Mouse (Mus musculus) erythroblast, adult 5-6 weeks (primary cell): ENCODE data around the gene Lrmp. TPM values are rescaled to one million over a fixed set of nuclear protein-coding genes. Genes with fewer than 3 reads are reported as not detected.
"Not testable (repeated sequence)": the region's sequence is repeated elsewhere in the genome, so short reads cannot be mapped to it uniquely, and the experiment has no call there.

Experiments
- ATAC-seq: replicated peaks from 2 replicates; pipeline ENCODE4 v1.8.0; 2016; ENCODE audit warnings: moderate number of reproducible peaks, mild to moderate bottlenecking, moderate TSS enrichment, inconsistent platforms; ENCODE audit not compliant: poor library complexity, low FRiP score, severe bottlenecking
- total RNA-seq, 2 experiments: library from RNA; stranded (forward) in 1 of 2; stranded (reverse) in 1 of 2; fragments of 150-400 nt in 1 of 2; fragments of 200-764, 138-1000 nt in 1 of 2; gene quantifications; 2 replicates each; pipeline versions ENCODE4 v1.2.3 to v1.2.4; 2015 to 2017; ENCODE audit warnings: low replicate concordance in 2 of 2

Gene Lrmp
- total RNA-seq, 2 experiments from 2014 or later: 11.9 to 29.8 TPM

DNA sequence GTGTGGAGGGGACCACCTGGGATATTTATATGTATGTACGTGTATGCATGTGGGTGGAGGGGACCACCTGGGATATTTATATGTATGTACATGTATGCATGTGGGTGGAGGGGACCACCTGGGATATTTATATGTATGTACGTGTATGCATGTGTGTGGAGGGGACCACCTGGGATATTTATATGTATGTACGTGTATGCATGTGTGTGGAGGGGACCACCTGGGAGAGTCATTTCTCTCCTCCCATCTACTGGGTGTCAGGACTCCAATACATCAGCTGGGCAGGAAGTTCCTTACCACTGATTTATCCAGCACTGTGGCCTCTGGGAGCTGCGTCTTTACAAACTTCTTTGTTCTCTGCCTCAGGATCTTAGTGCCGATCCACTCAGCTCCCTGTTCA lies 17.5 kb downstream of the Lrmp start:
- ATAC-seq: not testable (repeated sequence)

DNA sequence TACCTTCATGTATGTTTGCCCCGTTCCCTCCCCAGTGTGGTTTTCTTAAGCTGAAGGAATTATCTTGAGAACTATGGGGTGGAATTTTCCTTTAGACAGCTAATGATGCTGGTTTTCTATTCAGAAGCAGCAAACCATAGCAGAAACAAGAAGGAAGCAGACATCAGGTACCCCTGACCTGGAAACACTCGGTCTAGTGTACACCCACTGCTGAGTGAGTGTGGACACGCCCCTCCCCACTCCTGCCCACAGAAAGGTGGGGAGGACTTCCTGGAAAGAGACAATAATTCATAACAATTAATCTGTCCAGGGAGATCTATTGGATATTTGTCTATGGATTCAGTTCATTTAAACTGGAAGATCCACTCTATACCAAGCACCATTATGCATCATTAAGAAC lies 19.8 kb downstream of the Lrmp start:
- ATAC-seq: no peak

DNA sequence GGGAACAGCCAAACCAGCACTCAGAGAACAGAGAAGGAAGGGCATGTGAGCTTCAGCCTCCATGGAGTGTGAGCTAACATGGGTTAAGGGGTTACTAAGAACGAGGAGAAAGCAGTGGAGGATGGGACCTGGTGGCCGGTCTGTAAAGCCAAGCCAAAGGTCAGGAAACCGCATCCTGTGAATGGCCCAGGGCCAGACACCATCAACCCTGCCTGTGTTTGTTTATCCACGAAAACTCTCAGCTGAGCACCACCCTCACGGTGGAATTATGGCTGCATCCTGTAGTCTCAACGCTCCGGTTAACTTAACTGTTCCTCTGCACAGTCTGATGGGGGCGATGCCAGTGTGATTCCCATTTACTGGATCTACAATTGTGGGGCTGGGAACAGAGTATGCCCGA lies 20.4 kb downstream of the Lrmp start:
- no peak for ATAC-seq

DNA sequence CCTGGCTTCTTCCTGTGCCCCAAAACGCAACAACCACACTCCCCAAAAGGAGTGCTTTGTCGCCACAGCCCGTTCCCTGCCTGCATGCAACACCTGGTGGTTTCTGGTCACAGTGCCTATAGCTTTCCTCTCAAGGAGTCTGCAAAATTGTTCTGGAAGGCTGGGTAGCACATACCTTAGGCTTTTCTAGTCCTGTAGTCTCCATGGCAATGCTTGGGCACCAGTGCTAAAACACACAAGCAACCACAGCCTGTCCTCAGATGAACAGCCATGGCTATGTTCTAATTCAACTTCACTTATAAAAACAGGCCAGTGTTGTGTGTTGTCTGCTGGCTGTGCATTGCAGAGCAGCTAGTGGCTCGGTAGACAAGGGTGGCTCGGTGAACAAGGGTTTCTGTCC lies 21.4 kb downstream of the Lrmp start:
- no peak for ATAC-seq

- no peak for ATAC-seq
Measured at GRCm38 (mm10) chr6:145139236-145139635, 23.8 kb downstream of the Lrmp start.

- no peak for ATAC-seq
Measured at GRCm38 (mm10) chr6:145139776-145140475, 24.5 kb downstream of the Lrmp start.

DNA sequence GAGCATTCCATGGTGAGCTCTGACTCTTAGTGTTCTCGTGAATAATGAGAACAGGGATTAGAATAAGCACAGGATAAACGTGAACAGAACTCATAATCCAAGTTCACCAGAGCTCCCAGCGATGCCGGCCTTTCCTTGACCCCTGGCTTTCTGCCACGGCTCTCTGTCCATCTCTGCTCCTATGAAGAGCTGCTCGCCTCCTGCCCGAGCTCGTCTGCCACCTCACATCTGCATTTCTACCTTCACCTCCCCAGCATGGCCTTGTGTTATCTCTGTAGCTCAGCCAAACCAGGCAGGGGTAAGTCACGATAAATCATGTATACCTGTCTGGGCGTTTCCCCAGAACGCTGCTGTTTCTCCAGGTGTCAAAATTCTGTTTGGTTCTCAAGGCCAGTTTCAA lies 25.3 kb downstream of the Lrmp start:
- ATAC-seq: no peak

- no peak for ATAC-seq
Measured at GRCm38 (mm10) chr6:145141827-145142226, 26.4 kb downstream of the Lrmp start.

DNA sequence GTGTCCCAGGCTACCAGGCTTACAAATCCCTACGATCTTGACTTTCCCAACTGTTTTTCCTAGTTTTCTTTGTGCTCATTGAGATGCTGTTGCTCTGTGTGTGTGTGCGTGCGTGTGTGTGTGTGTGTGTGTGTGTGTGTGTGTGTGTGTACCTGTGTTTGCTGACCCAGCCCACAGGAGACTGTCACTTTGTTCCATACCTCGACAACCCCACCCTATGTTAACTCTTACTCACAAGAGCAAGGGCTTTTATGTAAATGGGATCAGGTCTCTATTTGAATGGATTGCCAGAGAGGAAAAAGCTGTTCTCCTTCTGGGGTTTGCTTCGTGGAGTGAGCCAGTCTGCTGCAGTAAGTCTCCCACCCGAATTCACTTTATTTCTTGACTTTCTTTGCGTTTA lies 29.7 kb downstream of the Lrmp start:
- no peak for ATAC-seq

DNA sequence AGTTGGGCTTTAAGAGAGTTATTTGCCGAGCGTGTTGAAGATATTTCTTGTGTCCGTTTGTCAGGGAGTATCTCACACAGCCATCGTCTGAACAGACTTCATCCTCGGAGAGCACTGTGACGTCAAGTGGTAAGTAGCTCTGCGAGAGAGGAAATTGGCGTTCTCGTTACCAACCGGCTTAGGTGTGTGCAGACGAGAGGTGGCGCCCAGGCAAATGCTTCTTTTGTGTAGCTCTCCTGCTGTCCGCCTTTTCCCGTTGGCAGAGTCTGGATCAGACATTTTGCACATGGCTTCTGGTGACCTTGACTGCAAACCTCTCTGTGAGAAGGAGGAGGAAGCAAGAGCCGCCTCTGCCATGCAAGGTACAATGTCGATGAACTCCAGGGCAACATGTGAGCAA lies 32.3 kb downstream of the Lrmp start:
- ATAC-seq: no peak

GRCm38 (mm10) chr6:145149054-145149453 lies 33.6 kb downstream of the Lrmp start:
- no peak for ATAC-seq

DNA sequence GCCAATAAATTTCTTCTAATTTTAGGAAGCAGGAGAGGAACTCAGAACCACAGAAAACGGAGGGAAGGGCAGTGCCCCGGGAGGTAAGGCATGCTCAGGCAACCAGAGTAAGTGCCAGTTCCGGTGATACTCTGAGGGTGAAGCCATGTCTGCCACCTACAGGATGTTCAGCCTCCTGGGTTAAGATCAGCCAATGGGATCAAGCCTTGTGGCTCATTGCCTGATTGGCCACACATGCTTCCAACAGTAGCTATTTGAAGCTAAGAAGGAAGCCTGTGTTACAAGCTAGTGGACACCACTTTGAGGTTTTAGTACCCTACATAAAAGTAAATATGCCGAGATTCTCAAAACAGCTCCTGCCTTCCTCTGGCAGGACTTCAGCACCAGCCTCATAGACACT lies 43.2 kb downstream of the Lrmp start:
- no peak for ATAC-seq

- ATAC-seq: no peak
Measured at GRCm38 (mm10) chr6:145160581-145160980, 45.1 kb downstream of the Lrmp start.

DNA sequence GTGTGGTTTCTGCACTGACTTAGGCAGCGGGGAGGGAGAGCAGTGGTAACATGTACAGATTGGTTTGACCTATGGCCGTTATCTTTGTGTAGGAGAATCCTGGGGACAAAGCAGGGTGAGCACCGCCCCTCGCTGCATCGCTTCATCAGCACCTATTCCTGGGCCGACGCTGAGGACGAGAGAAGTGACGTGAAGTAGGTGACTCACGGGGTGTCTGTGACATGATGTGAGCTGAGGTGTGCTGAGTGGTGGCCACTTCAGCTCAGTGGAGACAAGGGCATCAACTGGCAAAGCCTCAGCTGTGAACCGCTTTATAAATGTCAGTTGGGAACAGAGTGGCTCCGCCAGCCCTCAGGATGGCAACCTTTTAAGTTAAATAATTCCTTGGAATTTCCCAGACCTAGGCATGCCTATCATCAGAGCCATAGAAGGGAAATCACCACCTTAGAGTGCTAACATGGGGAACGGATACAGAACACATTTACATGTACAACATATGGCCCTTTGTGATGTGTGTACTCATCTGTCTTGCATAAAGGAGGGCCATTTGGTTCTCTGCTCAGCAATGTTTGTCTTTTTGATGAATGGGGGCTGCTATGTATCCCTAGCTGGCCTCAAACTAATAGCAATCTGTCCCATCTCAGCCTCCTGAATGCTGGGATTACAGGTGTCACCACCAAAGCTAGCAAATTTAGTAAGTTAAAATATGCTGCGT lies 56.6 kb downstream of the Lrmp start:
- no peak for ATAC-seq

DNA sequence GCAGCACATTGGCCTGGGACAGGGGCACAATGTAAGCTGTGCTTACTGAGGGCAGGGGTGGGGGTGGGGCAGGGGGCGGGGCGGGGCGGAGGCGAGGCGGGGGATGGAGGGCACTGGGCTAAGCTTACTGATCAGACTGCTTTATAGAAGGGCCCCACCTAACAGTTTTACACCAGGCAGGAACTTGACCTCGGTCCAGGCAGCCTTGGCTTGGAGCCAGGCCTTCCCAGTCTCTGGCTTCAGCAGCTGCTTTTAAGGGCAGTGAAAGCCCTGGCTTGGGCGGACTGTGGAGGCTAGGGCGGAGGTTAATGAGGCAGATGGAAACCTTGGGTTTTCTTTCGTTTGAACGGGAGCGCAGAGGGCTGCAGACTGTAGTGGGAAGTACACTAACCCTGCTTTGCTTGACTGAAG lies 58.3 kb downstream of the Lrmp start:
- no peak for ATAC-seq

DNA sequence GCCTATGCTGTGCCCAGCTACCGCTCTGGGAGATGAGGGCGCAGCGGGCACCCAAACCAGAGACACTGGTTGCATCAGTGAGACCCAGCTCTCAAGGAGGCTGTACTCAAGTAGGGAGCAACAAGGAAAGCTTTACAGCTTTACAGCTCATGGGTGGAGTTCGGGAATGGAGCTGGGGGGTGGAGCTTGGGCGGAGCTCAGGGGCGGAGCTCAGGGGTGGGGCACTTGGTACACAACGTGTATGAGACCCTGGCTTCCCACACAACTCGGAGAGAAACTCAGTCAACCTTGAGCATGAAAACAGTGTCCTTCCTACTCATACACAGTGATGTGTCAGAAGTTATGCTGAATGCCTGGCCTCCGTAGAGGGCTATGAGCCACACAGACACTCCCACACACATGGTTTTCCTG lies 60.1 kb downstream of the Lrmp start:
- no peak for ATAC-seq

GRCm38 (mm10) chr6:145176474-145176873 lies 61.0 kb downstream of the Lrmp start:
- ATAC-seq: no peak

GRCm38 (mm10) chr6:145179665-145180064 lies 64.2 kb downstream of the Lrmp start:
- ATAC-seq: 0 out of 2 replicates have a peak, but pooled peaks have one; percentile 51

DNA sequence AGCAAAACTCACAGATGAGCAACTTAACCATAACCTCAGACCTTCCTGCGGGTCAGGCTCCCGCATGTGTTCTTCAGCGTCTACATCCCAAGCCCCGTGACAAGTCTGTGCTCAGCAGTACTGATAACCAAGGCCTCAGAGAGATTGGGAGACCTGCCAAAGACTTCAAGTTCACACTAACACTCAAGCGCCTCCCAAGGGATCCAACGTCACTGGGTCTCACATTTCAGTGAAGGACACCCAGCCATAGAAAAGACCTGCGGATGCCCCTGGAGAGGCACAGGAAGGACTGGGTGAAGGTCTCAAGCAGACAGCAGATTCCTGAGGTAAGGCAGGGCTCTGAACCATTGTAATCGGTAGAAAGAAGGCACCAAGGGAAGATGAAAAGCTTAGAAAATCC lies 66.6 kb downstream of the Lrmp start:
- ATAC-seq: no peak

GRCm38 (mm10) chr6:145186096-145186495 lies 70.6 kb downstream of the Lrmp start:
- no peak for ATAC-seq
